Mouse (Mus musculus) lung, postnatal 0 days (tissue): ENCODE data around the gene Krtap29-1.

Source experiments
- CTCF ChIP-seq: IDR thresholded peaks from 2 replicates; pipeline ENCODE4 v1.5.1; 2016; ENCODE audit warnings: antibody characterized with exemption, mild to moderate bottlenecking
- EP300 ChIP-seq: IDR thresholded peaks from 2 replicates; pipeline ENCODE4 v1.6.1; 2016; ENCODE audit warnings: antibody characterized with exemption, mild to moderate bottlenecking, control low read depth

GRCm38 (mm10) chr11:99994384-99994661, 15.5 kb upstream of the Krtap29-1 start:
- TF ChIP-seq CTCF (no peak), EP300 (no peak)
